Mouse (Mus musculus) WW6 (cell line): ENCODE measurements at regions not wholly inside any gene's neighbourhood (a gene's known extent, or its start where the extent isn't known, plus 50 kb on each side); places are given as distances from the start of the nearest gene placed in this dataset.

Experiments
- DNase-seq: peaks from one replicate; pipeline ENCODE4 v3.0.0-alpha.2; 2013; ENCODE audit warnings: low read depth, low spot score

DNA sequence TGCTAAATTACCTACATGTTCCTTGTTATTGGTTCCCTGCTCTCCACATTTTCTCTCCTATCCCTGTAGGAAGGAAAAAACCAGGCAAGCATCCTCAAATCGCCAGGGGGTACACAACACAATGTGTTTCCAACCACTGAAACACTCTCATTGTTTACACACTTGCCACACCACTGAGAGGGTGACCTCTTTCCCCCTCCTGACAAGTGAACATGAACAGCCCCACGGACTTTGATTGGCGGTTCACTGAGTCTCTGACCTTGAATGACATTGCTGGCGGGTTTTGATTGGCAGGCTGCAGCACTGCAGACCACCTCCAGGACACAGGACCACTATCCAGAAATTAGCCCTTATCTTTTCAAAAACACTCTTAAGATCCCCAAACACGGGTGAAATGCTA is 211.7 kb upstream of the Onecut1 start:
- no peak for DNase-seq

DNA sequence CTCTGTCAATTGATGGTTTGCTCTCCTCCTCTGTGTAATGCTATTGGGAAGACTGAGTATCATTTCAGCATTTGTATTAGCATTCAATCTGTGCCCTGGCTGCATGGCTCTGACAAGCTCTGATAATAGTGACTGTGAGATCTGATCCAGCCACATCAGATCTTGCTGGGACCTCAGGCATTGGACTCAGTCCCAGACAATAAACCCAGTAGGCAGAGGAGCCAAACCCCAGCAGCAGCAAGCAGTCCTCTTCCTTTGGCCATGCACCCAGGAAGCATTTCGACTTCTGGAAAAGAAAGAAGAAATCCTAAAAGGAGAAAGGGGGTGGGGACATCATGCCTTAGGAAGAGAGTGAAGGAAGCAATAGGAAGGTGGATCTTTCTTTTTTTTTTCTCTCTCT is 205.8 kb upstream of the Onecut1 start:
- DNase-seq = no peak

- DNase-seq = no peak
Measured at GRCm38 (mm10) chr9:74656392-74656791, 205.3 kb upstream of the Onecut1 start.

- DNase-seq = no peak
Measured at GRCm38 (mm10) chr9:74671356-74671952, 190.3 kb upstream of the Onecut1 start.

- no peak for DNase-seq
Measured at GRCm38 (mm10) chr9:74672261-74672660, 189.5 kb upstream of the Onecut1 start.

GRCm38 (mm10) chr9:74698229-74698628 is 163.5 kb upstream of the Onecut1 start:
- no peak for DNase-seq

- no peak for DNase-seq
Measured at GRCm38 (mm10) chr9:74705698-74706097, 156.0 kb upstream of the Onecut1 start.

GRCm38 (mm10) chr9:74707608-74708007 is 154.1 kb upstream of the Onecut1 start:
- no peak for DNase-seq

DNA sequence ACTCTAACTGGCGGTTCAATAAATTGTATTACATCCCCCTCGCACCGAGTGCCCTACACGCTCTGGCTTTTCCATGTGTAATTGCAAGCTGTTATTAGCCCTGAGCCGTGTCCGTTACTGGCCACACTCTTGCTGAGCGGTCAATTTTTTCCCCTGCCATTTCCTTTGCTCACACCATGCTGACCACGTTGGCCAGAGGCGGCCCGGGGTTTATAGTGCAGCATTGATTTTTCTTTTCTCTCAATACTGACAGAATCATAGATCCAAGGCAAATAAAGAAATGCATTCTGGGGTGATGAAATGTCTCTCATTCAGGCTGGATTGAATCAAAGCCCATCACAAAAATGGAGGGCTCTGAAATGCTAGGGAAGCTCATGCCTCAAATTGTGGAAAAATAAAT is 150.0 kb upstream of the Onecut1 start:
- no peak for DNase-seq

DNA sequence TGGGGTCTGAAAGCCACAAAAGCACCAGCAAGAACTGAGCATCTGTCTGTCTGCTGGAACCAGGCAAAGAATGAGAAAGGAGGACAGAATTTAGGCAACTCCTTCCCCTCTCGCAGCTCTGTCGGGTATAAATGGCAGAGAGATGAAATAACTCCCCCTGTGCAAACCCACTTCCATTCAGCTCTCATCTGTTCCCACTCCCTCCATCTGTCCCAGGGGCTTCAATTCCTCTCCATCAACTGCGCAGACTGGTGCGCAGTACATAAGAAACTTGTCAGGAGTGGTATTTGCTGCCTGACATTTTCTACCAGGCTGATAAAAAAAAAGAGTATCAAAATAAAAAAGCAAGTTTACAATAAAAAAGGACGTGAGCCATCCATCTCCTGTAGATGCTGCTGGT is 129.3 kb upstream of the Onecut1 start:
- DNase-seq = no peak

DNA sequence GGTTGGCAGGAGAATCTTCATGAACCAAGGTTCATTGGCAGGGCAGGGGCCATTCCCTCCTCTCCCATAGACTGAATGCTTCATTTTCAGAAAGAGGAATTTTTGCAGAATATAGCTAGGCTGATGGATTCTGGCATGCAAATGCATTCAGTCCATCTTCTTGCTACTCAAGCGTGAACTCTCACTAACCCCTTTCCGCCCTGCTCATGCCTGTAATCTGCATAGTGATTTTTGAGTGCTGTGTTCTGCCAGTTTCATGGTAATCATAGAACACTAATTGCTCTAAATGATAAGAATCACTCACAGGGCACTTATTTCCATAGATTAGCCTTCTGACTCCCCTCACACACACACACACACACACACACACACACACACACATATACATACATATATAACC is 119.8 kb upstream of the Onecut1 start:
- DNase-seq = no peak

DNA sequence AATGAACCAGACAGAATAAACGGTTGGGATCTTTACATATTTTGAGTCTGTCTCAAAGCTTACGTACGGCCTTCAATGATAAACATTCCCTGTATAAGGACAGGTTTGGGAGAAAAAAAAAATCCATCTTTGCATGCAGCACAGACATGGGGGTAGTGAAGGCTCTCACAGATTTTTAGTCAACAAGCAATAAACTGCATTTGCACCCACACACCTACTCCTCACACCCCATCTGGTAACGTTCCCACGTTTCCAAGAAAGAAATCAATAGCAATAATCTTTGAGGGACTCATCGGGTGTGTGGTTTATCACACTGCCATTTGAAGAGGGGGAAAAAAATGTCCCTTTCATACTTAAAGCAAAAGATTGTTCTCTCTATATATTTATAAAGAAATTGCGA is 113.8 kb upstream of the Onecut1 start:
- DNase-seq = no peak

DNA sequence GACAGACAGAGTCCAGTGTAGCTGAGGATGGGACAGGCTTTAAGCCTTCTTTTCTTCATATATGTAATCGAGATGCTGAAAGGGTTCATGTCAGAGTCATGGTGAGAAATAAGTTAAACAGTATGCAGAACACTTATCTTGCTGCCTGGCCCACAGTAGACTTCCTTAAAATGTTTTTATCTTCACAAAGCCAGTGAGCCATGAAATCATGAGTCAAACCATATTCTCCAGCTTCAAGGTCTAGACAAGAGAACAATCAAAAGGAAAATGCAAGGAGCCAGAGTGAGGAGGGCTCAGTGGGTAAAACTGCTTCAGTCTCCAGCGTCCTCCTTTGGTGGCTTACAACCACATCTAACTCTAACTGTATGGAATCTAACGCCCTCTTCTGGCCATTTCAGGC is 103.7 kb upstream of the Onecut1 start:
- no peak for DNase-seq

DNA sequence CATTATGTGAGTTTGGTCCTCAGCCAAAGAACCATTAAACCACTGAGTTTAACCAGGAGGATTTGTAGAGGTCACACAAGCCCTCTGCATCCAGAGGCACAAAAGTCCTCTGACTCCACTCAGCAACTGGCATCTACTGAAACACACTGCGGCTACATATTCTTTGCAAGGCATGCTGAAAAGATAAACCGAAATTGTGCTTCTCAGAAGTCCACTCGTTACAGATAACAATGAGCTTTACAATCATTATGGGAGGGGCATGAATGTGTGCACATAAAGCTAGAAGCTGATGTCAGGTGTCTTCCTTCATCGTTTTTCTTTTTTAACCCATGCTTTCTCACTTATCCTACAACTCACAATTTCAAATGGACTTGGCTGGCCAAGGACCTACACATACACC is 102.8 kb upstream of the Onecut1 start:
- DNase-seq = no peak

DNA sequence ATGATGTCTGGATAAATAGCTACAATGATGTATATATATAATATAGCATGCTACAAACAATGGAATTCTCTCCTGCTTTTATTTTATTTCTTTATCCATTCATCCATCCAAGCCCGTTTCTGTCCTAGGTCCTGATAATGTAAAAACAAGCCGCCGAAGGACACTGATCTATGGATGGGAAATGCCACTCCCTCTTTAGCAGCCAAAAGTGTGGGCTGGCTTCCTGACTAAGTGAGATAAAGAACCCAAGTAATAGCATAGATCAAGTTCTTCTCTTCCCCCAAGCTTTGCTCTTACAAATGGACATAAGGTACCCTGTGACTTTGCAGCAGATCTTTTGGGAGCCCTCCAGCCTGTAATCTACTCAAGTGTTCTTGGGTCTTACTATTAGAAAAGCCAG is 81.3 kb upstream of the Onecut1 start:
- no peak for DNase-seq

DNA sequence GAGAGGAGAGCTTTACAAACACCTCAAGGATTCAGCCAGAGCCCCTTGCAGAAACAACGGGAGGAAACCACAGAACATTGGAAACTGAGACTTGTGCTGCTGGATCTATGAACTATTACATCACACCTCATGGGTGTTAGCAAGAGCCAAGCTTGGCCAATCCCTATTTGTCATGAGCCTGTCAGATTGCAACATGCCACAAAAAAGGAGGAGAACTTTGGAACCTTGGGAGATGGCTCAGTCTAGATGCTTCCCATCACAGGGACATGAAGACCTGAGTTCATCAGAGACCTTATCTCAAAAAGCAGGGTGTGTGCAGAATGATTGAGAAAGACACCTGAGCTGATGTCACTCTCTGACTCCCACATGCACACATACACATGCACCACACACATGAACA is 68.3 kb upstream of the Onecut1 start:
- no peak for DNase-seq

GRCm38 (mm10) chr9:74795994-74796393 is 65.7 kb upstream of the Onecut1 start:
- DNase-seq = no peak

DNA sequence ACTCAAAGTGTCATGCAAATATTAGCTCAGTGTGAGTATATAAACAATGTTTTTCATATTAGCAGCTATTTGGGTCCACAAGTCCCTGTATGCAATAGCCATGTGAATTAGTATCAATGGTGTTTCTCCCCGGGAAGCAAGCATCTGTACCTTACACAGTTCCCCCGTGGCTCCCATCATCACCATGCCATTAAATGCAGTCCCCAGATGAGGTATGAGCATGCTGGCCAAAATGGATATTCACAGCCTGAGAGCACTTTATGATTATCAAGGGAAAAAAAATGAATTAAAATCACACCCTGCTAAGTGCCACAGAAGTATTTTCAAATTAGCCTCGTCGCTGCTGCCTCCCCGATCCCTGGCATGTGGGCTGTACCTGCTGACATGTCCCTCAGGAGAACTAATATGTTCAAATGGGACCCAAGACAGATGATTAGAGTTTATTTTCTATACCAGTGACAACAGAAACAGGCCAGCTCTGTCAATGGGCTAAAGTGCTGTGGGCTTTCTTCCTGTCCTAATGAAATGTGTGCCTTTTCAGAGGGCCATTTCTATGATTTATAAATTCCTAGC is 64.4 kb upstream of the Onecut1 start:
- DNase-seq = no peak

GRCm38 (mm10) chr9:74801091-74801490 is 60.6 kb upstream of the Onecut1 start:
- DNase-seq = no peak

DNA sequence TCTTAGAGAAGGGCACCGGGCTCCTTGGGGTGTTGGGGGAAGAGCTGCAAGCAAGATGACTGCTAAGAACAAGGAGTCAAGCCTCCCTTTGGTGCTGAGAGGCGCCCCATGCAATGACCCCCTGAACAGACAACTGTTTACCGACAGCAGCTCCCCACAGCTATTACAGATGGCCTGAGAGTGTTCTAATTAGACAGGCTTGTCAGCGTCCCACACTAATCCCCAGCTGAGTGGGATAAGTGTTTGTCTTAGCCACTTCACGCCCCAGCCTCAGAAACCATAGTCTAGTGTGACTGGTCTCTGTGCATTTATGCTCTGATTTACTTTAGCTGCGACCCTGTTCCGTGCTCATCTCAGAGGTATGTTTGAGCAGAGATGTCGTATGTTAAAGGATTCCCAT is 50.3 kb upstream of the Onecut1 start:
- DNase-seq = no peak
